Comparison of ENCODE assay signal across 31 mouse cellular contexts in genomic region chr8:13541526-13541925, GRCm38 (mm10). TPM values are rescaled to one million over a fixed set of nuclear protein-coding genes. Genes with fewer than 3 reads are reported as not detected.
"Had no signal": no experiment of that assay in that cellular context is flagged by ENCODE, and none has a peak within 500 bp of the region (broad histone marks: within the 10 kb centered on the region; RNA-seq: fewer than 3 reads in every experiment).

No protein-coding gene starts in this region.

- H3K4me3 ChIP-seq: heart, adult 2 months; heart, embryonic 13.5 days; heart, embryonic 15.5 days; hindbrain, embryonic 13.5 days; hindbrain, embryonic 15.5 days; layer of hippocampus, adult 2 months; limb, embryonic 13.5 days; limb, embryonic 15.5 days; liver, embryonic 12.5 days had no signal

- H3K27me3 ChIP-seq: heart, embryonic 15.5 days; hindbrain, embryonic 13.5 days; hindbrain, embryonic 15.5 days; limb, embryonic 13.5 days; limb, embryonic 15.5 days; liver, embryonic 12.5 days had no signal

- H3K36me3 ChIP-seq: heart, embryonic 13.5 days; heart, embryonic 15.5 days; hindbrain, embryonic 13.5 days; hindbrain, embryonic 15.5 days; limb, embryonic 13.5 days; limb, embryonic 15.5 days; liver, embryonic 12.5 days had no signal

- H3K9me3 ChIP-seq: heart, embryonic 15.5 days; hindbrain, embryonic 13.5 days; hindbrain, embryonic 15.5 days; limb, embryonic 15.5 days; liver, embryonic 12.5 days had no signal

- H3K4me1 ChIP-seq: hindbrain, embryonic 13.5 days; hindbrain, embryonic 15.5 days; liver, embryonic 12.5 days had no signal

- DNase-seq: gastrocnemius, postnatal 14 days; gastrocnemius, postnatal 36 days; heart, adult 11 months; heart, adult 2 months; heart, postnatal 14 days; heart, postnatal 36 days; kidney, adult 18-20 months; kidney, adult 8-10 months; kidney, postnatal 10 days; kidney, postnatal 25 days; kidney, postnatal 4 days; left cerebral cortex, postnatal 4 days had no signal

- H3K27ac ChIP-seq: heart, adult 2 months; heart, embryonic 13.5 days; heart, embryonic 15.5 days; hindbrain, embryonic 13.5 days; hindbrain, embryonic 15.5 days; hindbrain, postnatal 0 days; layer of hippocampus, adult 2 months; limb, embryonic 13.5 days; limb, embryonic 15.5 days; liver, embryonic 12.5 days; liver, embryonic 14.5 days had no signal

RNA-seq across cellular contexts. Expression of gene 1700029H14Rik, which starts 20.7 kb away (rescaled TPM):
- polyA plus RNA-seq: heart, embryonic 11.5 days; heart, embryonic 13.5 days; heart, embryonic 15.5 days; heart, postnatal 0 days; hindbrain, embryonic 11.5 days; hindbrain, embryonic 13.5 days; hindbrain, embryonic 15.5 days; intestine, embryonic 14.5 days; intestine, postnatal 0 days; kidney, embryonic 14.5 days; kidney, embryonic 16.5 days; limb, embryonic 11.5 days; limb, embryonic 13.5 days; limb, embryonic 15.5 days; liver, adult 2 months; liver, embryonic 12.5 days had no signal
